Mouse (Mus musculus) CH12.LX (cell line): ENCODE measurements at regions not wholly inside any gene's neighbourhood (a gene's known extent, or its start where the extent isn't known, plus 50 kb on each side); places are given as distances from the start of the nearest gene placed in this dataset.

Source experiments
- CTCF ChIP-seq, 2 experiments: IDR thresholded peaks in 1 of 2; conservative IDR thresholded peaks in 1 of 2; 2 replicates each; pipeline ENCODE4 v1.5.1; 2011 to 2012; ENCODE audit warnings: low read depth in 2 of 2, low read length in 2 of 2, improper control_type of control experiment in 1 of 2, inconsistent platforms in 1 of 2, mild to moderate bottlenecking in 1 of 2, moderate library complexity in 1 of 2
- KAT2A ChIP-seq: IDR thresholded peaks from 2 replicates; pipeline ENCODE4 v1.6.1; 2012; ENCODE audit warnings: low read length, improper control_type of control experiment, inconsistent platforms; ENCODE audit not compliant: insufficient replicate concordance
- SIN3A ChIP-seq: IDR thresholded peaks from 2 replicates; pipeline ENCODE4 v1.6.1; 2012; ENCODE audit warnings: low read length, improper control_type of control experiment, inconsistent platforms

- TF ChIP-seq CTCF (conservative IDR thresholded peaks at IDR 0.05 in 1 of 2, IDR thresholded peaks at IDR 0.05 in 1 of 2; ENCODE audit: low read depth in 2 of 2, low read length in 2 of 2) (no peak), SIN3A (no peak), KAT2A (no peak)
Observed at GRCm38 (mm10) chr11:111610522-111611015, 544.6 kb downstream of the Kcnj2 start.
